ENCODE assay signal across 9 mouse cellular contexts in the genomic region with DNA sequence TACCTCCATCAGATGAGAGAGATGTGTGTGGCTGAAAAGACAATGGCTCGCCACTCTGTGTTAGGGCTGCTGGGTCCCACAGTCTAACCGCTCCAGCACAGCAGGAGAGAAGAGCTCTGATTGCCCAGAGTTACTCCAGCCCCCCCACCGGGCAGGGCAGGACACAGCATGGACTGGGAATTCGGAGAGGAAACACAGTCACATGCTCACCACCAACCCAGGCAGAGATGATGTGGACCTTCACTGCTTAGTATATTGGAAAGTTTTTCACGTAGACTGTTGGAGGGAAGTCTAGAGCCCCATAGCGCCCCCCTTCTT. TPM values are rescaled to one million over a fixed set of nuclear protein-coding genes. Genes with fewer than 3 reads are reported as not detected.
DNase-seq lines count a peak whose midpoint lies in the region; ATAC-seq and TF ChIP-seq lines count a peak whose summit lies in the region.
"Had no signal": no experiment of that assay in that cellular context is flagged by ENCODE, and none has a peak within 500 bp of the region (broad histone marks: within the 10 kb centered on the region; RNA-seq: fewer than 3 reads in every experiment).

No protein-coding gene starts in this region.

- H3K36me3 ChIP-seq in heart, embryonic 12.5 days, result no peaks in the 10 kb centered on the region
- H3K36me3 ChIP-seq in embryonic facial prominence, embryonic 10.5 days (replicated peaks), result no peaks in the 10 kb centered on the region
- no peaks in the 10 kb centered on the region for H3K36me3 ChIP-seq in intestine, embryonic 14.5 days (ENCODE audit: control insufficient read depth, insufficient read depth, low read length)
- no peaks in the 10 kb centered on the region for H3K36me3 ChIP-seq in midbrain, postnatal 0 days (ENCODE audit: insufficient read depth, low read length)

- ATAC-seq in heart, embryonic 12.5 days (ENCODE audit: insufficient number of reproducible peaks, low FRiP score), result no peak
- no peak for ATAC-seq in intestine, embryonic 14.5 days (replicated peaks; ENCODE audit: low FRiP score, low TSS enrichment, low read depth)
- no peak for ATAC-seq in midbrain, postnatal 0 days (ENCODE audit: low FRiP score)

- peaks cover under 1% of the 10 kb centered on the region for H3K4me1 ChIP-seq in heart, embryonic 12.5 days (replicated peaks)
- H3K4me1 ChIP-seq in embryonic facial prominence, embryonic 10.5 days, result peaks cover 10% of the 10 kb centered on the region
- H3K4me1 ChIP-seq in intestine, embryonic 14.5 days (replicated peaks; ENCODE audit: control insufficient read depth, insufficient read depth, low read length), result no peaks in the 10 kb centered on the region
- no peaks in the 10 kb centered on the region for H3K4me1 ChIP-seq in midbrain, postnatal 0 days (ENCODE audit: insufficient read depth, low read length)

- 22% methylated on average over 6 of the region's 6 CpGs for WGBS in heart, embryonic 12.5 days
- WGBS in embryonic facial prominence, embryonic 10.5 days, result 6% methylated on average over 6 of the region's 6 CpGs
- whole genome bisulfite sequencing in intestine, embryonic 14.5 days, result 23% methylated on average over 6 of the region's 6 CpGs
- WGBS in midbrain, postnatal 0 days, result 22% methylated on average over 6 of the region's 6 CpGs

- no peaks in the 10 kb centered on the region for H3K27me3 ChIP-seq in heart, embryonic 12.5 days (replicated peaks)
- H3K27me3 ChIP-seq in embryonic facial prominence, embryonic 10.5 days (replicated peaks; ENCODE audit: low read depth, poor library complexity, severe bottlenecking), result no peaks in the 10 kb centered on the region
- H3K27me3 ChIP-seq in intestine, embryonic 14.5 days (replicated peaks; ENCODE audit: control insufficient read depth, insufficient read depth, low read length), result no peaks in the 10 kb centered on the region
- H3K27me3 ChIP-seq in midbrain, postnatal 0 days (ENCODE audit: insufficient read depth, low read length), result no peaks in the 10 kb centered on the region

- no peak for TF ChIP-seq CTCF in midbrain, postnatal 0 days (IDR thresholded peaks at IDR 0.05)
- TF ChIP-seq CTCF in left cerebral cortex, adult 2 months (IDR thresholded peaks at IDR 0.05), result no peak

- H3K4me3 ChIP-seq in heart, embryonic 12.5 days, result peak overlapping the region; percentile 30
- peak overlapping the region; percentile 53 for H3K4me3 ChIP-seq in embryonic facial prominence, embryonic 10.5 days
- H3K4me3 ChIP-seq in intestine, embryonic 14.5 days (ENCODE audit: low read depth, low read length), result peak overlapping the region; percentile 14; the same call in 1 of the 2 replicates
- no peak overlapping the region for H3K4me3 ChIP-seq in midbrain, postnatal 0 days (ENCODE audit: low read depth, low read length)
- H3K4me3 ChIP-seq in left cerebral cortex, adult 2 months, result no peak overlapping the region

- no peak overlapping the region for H3K27ac ChIP-seq in heart, embryonic 12.5 days (ENCODE audit: poor library complexity, severe bottlenecking)
- H3K27ac ChIP-seq in embryonic facial prominence, embryonic 10.5 days (replicated peaks), result peak overlapping the region; percentile 65
- H3K27ac ChIP-seq in intestine, embryonic 14.5 days (ENCODE audit: low read depth), result no peak overlapping the region
- no peak overlapping the region for H3K27ac ChIP-seq in midbrain, postnatal 0 days (ENCODE audit: low read depth, low read length)
- H3K27ac ChIP-seq in left cerebral cortex, adult 2 months, result no peak overlapping the region

- DNase-seq in heart, postnatal 14 days, result no peak
- peak; percentile 43 for DNase-seq in embryonic facial prominence, embryonic 10.5 days (ENCODE audit: low spot score)
- DNase-seq in intestine, embryonic 14.5 days (ENCODE audit: low spot score), result no peak
- no peak for DNase-seq in midbrain, postnatal 0 days (ENCODE audit: low spot score)
- no peak for DNase-seq in spleen, postnatal 4 days (ENCODE audit: low spot score in 2 of 2)
- DNase-seq in layer of hippocampus, adult 9-11 months, result no peak
- DNase-seq in left cerebral cortex, adult 2 months (ENCODE audit: extremely low spot score in 1 of 2, low spot score in 2 of 2), result no peak
- DNase-seq: cerebellum, adult 11-12 months had no signal

- H3K9me3 ChIP-seq in heart, embryonic 12.5 days (replicated peaks), result no peaks in the 10 kb centered on the region
- H3K9me3 ChIP-seq in embryonic facial prominence, embryonic 10.5 days, result no peaks in the 10 kb centered on the region
- no peaks in the 10 kb centered on the region for H3K9me3 ChIP-seq in intestine, embryonic 14.5 days (ENCODE audit: control insufficient read depth, low read length)
- no peaks in the 10 kb centered on the region for H3K9me3 ChIP-seq in midbrain, postnatal 0 days (ENCODE audit: low read length)

- intact Hi-C loops in heart, postnatal 14 days (cut with DNase I), result no loop called here
- intact Hi-C loops in left cerebral cortex, adult 2 months (cut with DNase I), result no loop called here

- peak overlapping the region; percentile 50 for H3K4me2 ChIP-seq in heart, embryonic 12.5 days
- H3K4me2 ChIP-seq in intestine, embryonic 14.5 days (ENCODE audit: low read length), result peak overlapping the region; percentile 45
- H3K4me2 ChIP-seq in midbrain, postnatal 0 days (ENCODE audit: low read depth, low read length, poor library complexity, severe bottlenecking), result peak overlapping the region; percentile 22; the same call in 1 of the 2 replicates

- no peak overlapping the region for H3K9ac ChIP-seq in heart, embryonic 12.5 days
- H3K9ac ChIP-seq in intestine, embryonic 14.5 days (ENCODE audit: low read length), result no peak overlapping the region
- H3K9ac ChIP-seq in midbrain, postnatal 0 days (replicated peaks; ENCODE audit: low read length, poor library complexity, severe bottlenecking), result no peak overlapping the region

RNA-seq across cellular contexts. Expression of gene Smap1, which starts 37.3 kb away (rescaled TPM):
- 47.2 and 48.4 TPM in 2 replicates for polyA plus RNA-seq in heart, embryonic 12.5 days (2016; fragmentation: Nextera tagmentation; extraction: Ambion mirVana)
- 10 to 100 TPM; 28.4 to 28.6 TPM for total RNA-seq in heart, postnatal 14 days (2021)
- polyA plus RNA-seq in embryonic facial prominence, embryonic 10.5 days (2016; fragmentation: Nextera tagmentation; extraction: Ambion mirVana), result 39.8 and 41.0 TPM in 2 replicates
- 36.4 and 45.6 TPM in 2 replicates for polyA plus RNA-seq in intestine, embryonic 14.5 days (2014; fragmentation: Nextera tagmentation; extraction: Ambion mirVana)
- 85.7 and 105 TPM in 2 replicates for total RNA-seq in midbrain, postnatal 0 days (2014; rRNA removed)
- polyA plus RNA-seq in midbrain, postnatal 0 days (2015; fragmentation: Nextera tagmentation; extraction: Ambion mirVana), result 164 and 181 TPM in 2 replicates
- 100 to 1,000 TPM; 142 to 144 TPM for total RNA-seq in left cerebral cortex, adult 2 months (2021)

RNA-seq across cellular contexts. Expression of gene Sdhaf4, which starts 46.1 kb away (rescaled TPM):
- 82.6 and 87.9 TPM in 2 replicates for polyA plus RNA-seq in heart, embryonic 12.5 days (2016; fragmentation: Nextera tagmentation; extraction: Ambion mirVana)
- 10 to 100 TPM; 66.8 to 70.0 TPM for total RNA-seq in heart, postnatal 14 days (2021)
- 78.1 and 84.9 TPM in 2 replicates for polyA plus RNA-seq in embryonic facial prominence, embryonic 10.5 days (2016; fragmentation: Nextera tagmentation; extraction: Ambion mirVana)
- polyA plus RNA-seq in intestine, embryonic 14.5 days (2014; fragmentation: Nextera tagmentation; extraction: Ambion mirVana), result 73.9 and 76.0 TPM in 2 replicates
- total RNA-seq in midbrain, postnatal 0 days (2014; rRNA removed), result 41.3 and 46.9 TPM in 2 replicates
- 103 and 111 TPM in 2 replicates for polyA plus RNA-seq in midbrain, postnatal 0 days (2015; fragmentation: Nextera tagmentation; extraction: Ambion mirVana)
- 10 to 100 TPM; 42.6 to 46.8 TPM for total RNA-seq in left cerebral cortex, adult 2 months (2021)

Comparison
In these comparisons a context has a peak if more than half of its experiments do, and no peak if none do; other contexts are left out.
1. H3K4me3 ChIP-seq: peak in heart, embryonic 12.5 days (single experiment), embryonic facial prominence, embryonic 10.5 days (single experiment) and intestine, embryonic 14.5 days (single experiment); none in midbrain, postnatal 0 days (single experiment) and left cerebral cortex, adult 2 months (single experiment).
2. Peak in every context shown above with its lines, with median percentiles within 50 percentile points of each other: H3K4me2 ChIP-seq.